Mouse (Mus musculus) heart, adult 2 months (tissue): Measurements from ENCODE around the gene Tymp.

Experiments used
- CTCF ChIP-seq: fragments of 200-600 bp; IDR thresholded peaks from 2 replicates; pipeline ENCODE4 v1.8.1; 2022; ENCODE audit warnings: antibody characterized with exemption, mild to moderate bottlenecking, moderate library complexity
- EP300 ChIP-seq: fragments of 200-500 bp; IDR thresholded peaks from 2 replicates; pipeline ENCODE4 v1.6.1; 2011; ENCODE audit warnings: low read depth, low read length, control low read depth; ENCODE audit not compliant: insufficient read depth
- POLR2A ChIP-seq: fragments of 200-500 bp; IDR thresholded peaks from 2 replicates; pipeline ENCODE4 v1.6.1; 2011; ENCODE audit warnings: mild to moderate bottlenecking, low read depth, low read length, control low read depth; ENCODE audit not compliant: insufficient read depth

DNA sequence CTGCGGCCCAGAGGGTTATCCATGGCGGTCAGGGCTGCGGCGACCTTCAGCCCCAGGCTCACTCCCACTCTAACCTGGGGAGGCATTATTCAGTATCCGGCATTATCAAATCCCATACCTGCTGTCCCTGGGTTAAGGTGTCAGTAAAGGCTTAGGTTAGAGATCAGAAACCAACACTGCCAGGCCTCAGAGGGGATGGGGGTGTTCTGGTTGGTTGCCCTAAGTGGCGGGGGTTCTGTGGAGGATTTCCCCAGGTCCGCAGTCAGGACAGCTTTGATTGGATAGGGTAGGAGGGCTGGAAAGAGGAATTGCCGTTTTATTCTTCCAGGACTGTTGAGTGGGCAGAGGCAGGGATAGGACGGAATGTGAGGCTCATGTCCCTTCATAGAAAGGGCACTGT, 2.5 kb downstream of the Tymp start:
- TF ChIP-seq POLR2A (no peak), CTCF (no peak; the same call in 1 of the 2 replicates), EP300 (no peak)
